Mouse (Mus musculus) limb, embryonic 14.5 days (tissue): ENCODE measurements around the gene Camk2g. TPM values are rescaled to one million over a fixed set of nuclear protein-coding genes. Genes with fewer than 3 reads are reported as not detected.

Experiments
- ATAC-seq: fragments of 200-750 bp; cut with Nextera tagmentation; 2 replicates; pipeline ENCODE4 v1.8.0; 2017; ENCODE audit warnings: low read depth, moderate number of reproducible peaks, moderate TSS enrichment; ENCODE audit not compliant: low FRiP score
- DNase-seq: peaks from one replicate; pipeline ENCODE4 v3.0.0-alpha.2; 2015; ENCODE audit warnings: low spot score
- H3K27ac ChIP-seq: fragments of 300-500 bp; sonication (generic); replicated peaks from 2 replicates; pipeline ENCODE4 v1.5.1; 2014; ENCODE audit warnings: low read depth, mild to moderate bottlenecking, low read length, moderate library complexity, mixed read lengths
- H3K27me3 ChIP-seq: fragments of 300-500 bp; sonication (generic); 2 replicates; pipeline ENCODE4 v1.6.1; 2014; ENCODE audit warnings: low read length, mixed read lengths; ENCODE audit not compliant: control insufficient read depth, insufficient read depth
- H3K36me3 ChIP-seq: fragments of 300-500 bp; sonication (generic); 2 replicates; pipeline ENCODE4 v1.6.1; 2014; ENCODE audit warnings: mild to moderate bottlenecking, low read length, moderate library complexity, mixed read lengths; ENCODE audit not compliant: control insufficient read depth, insufficient read depth
- H3K4me1 ChIP-seq: fragments of 300-500 bp; sonication (generic); 2 replicates; pipeline ENCODE4 v1.6.1; 2014; ENCODE audit warnings: antibody characterized with exemption, low read length, mixed read lengths; ENCODE audit not compliant: control insufficient read depth, insufficient read depth
- H3K4me2 ChIP-seq: fragments of 300-500 bp; sonication (generic); replicated peaks from 2 replicates; pipeline ENCODE4 v1.6.1; 2014; ENCODE audit warnings: low read depth, mild to moderate bottlenecking, low read length, moderate library complexity; ENCODE audit not compliant: severe bottlenecking
- H3K4me3 ChIP-seq: fragments of 300-500 bp; sonication (generic); replicated peaks from 2 replicates; pipeline ENCODE4 v1.5.1; 2014; ENCODE audit warnings: low read length
- H3K9ac ChIP-seq: fragments of 300-500 bp; sonication (generic); 2 replicates; pipeline ENCODE4 v1.6.1; 2014; ENCODE audit warnings: mild to moderate bottlenecking, low read depth, low read length, moderate library complexity; ENCODE audit not compliant: severe bottlenecking
- H3K9me3 ChIP-seq: fragments of 300-500 bp; sonication (generic); 2 replicates; pipeline ENCODE4 v1.6.1; 2016; ENCODE audit warnings: low read length; ENCODE audit not compliant: control insufficient read depth
- POLR2A ChIP-seq: fragments of 200-500 bp; IDR thresholded peaks from 2 replicates; pipeline ENCODE4 v1.8.0; 2012; ENCODE audit warnings: inconsistent platforms, mild to moderate bottlenecking, moderate library complexity, borderline replicate concordance; ENCODE audit not compliant: insufficient read depth, insufficient read length; ENCODE audit errors: extremely low read depth
- WGBS: fragments of 180-500 bp; shearing (Covaris S2); extraction: QIAGEN DNeasy Blood & Tissue Kit; methylation state at CpG from one replicate; pipeline ENCODE4 v1.1.7; 2014; 5-methylcytosine and 5-hydroxymethylcytosine counted together
- polyA plus RNA-seq, 2 experiments: library from polyadenylated mRNA; depleted of rRNA in 1 of 2; stranded (reverse) in 1 of 2; unstranded in 1 of 2; fragments of >200 nt; fragmentation: Nextera tagmentation in 1 of 2; extraction: Ambion mirVana in 1 of 2; gene quantifications; 2 replicates each; pipeline versions ENCODE4 v1.2.1 to v1.2.3; 2012 to 2014

Camk2g gene
- polyA plus RNA-seq, 2 experiments: 58.4 to 60.5 TPM

DNA sequence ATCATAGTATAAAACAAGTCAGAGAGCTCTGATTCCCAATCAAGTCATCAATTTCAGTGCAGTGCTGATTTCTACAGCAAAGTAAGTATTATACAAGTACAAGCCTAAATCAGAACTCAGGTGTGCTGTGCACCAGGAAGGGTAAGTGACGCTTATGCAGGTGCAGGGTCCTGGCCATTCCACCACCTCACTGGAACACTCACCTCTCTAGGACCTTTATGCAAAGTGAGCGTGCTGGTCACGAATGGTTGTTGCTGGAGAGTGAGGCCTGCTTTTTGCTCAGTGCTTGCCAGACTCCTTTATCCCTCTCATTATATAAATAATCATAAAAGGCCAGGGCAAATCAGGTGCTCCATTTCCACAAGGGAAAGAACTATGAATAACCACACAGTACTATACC lies 93.5 kb downstream of the Camk2g start:
- no peak for DNase-seq
- peaks cover 22% of the 10 kb centered on the region for H3K36me3 ChIP-seq
- peaks cover 37% of the 10 kb centered on the region for H3K4me1 ChIP-seq
- H3K27ac ChIP-seq: no peak overlapping the region
- TF ChIP-seq POLR2A: no peak
- H3K4me2 ChIP-seq: no peak overlapping the region
- no peaks in the 10 kb centered on the region for H3K27me3 ChIP-seq
- no peak for ATAC-seq
- WGBS: 79% methylated on average over 3 of the region's 3 CpGs
- H3K4me3 ChIP-seq: no peak overlapping the region
- H3K9me3 ChIP-seq: no peaks in the 10 kb centered on the region
- no peak overlapping the region for H3K9ac ChIP-seq

DNA sequence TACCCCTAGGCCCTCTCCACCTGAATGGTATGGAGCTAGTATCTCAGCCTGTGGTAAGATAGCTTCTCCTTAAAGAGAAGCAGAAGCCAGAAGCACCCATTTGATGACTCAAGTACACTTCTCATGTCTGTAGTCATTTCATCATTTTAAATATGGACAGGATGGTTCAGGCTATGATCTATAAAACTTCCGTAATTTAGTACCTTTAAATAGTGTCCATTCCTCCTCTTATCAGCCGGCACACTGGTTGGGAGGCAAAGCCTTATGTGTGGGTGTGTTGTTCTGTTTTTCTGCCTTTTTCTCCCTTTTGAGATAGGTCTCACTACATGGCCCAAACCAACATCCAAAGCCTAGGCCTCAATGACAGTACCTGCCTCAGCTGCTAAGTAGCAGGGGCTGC lies 95.4 kb downstream of the Camk2g start:
- WGBS: 86% methylated on average over 2 of the region's 2 CpGs
- peaks cover 36% of the 10 kb centered on the region for H3K4me1 ChIP-seq
- H3K27me3 ChIP-seq: no peaks in the 10 kb centered on the region
- H3K4me3 ChIP-seq: no peak overlapping the region
- H3K9ac ChIP-seq: no peak overlapping the region
- TF ChIP-seq POLR2A: no peak
- ATAC-seq (no peak), DNase-seq (no peak)
- H3K27ac ChIP-seq: no peak overlapping the region
- peaks cover 18% of the 10 kb centered on the region for H3K36me3 ChIP-seq
- no peak overlapping the region for H3K4me2 ChIP-seq
- no peaks in the 10 kb centered on the region for H3K9me3 ChIP-seq

DNA sequence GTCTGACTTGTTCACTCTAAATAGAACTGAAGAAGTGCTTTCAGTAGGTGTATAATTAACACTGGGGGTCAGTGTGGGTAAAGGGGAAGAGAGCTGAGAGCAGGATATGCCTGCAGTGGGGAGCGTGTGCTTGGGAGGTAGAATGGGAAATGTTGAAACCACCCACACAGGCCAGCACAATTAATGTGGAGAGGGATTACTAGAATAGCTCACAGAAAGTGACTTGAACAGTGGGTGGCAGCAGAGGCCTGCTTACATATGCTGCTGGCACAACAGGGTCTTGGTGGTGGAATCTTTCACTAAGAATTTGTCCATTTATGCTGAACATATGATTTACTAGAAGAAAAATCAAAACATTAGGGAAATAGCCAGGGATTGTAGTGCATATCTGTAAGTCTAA lies 96.9 kb downstream of the Camk2g start:
- Histone ChIP-seq H3K4me2 (peak overlapping the region; percentile 72), H3K9me3 (no peaks in the 10 kb centered on the region), H3K9ac (peak overlapping the region; percentile 25; the same call in 1 of the 2 replicates), H3K27ac (no peak overlapping the region), H3K27me3 (no peaks in the 10 kb centered on the region), H3K4me3 (peak overlapping the region; percentile 86), H3K4me1 (peaks cover 36% of the 10 kb centered on the region), H3K36me3 (peaks cover 33% of the 10 kb centered on the region)
- ATAC-seq (no peak), DNase-seq (peak; percentile 71)
- 17% methylated on average over 1 of the region's 1 CpGs for WGBS
- TF ChIP-seq POLR2A: no peak

DNA sequence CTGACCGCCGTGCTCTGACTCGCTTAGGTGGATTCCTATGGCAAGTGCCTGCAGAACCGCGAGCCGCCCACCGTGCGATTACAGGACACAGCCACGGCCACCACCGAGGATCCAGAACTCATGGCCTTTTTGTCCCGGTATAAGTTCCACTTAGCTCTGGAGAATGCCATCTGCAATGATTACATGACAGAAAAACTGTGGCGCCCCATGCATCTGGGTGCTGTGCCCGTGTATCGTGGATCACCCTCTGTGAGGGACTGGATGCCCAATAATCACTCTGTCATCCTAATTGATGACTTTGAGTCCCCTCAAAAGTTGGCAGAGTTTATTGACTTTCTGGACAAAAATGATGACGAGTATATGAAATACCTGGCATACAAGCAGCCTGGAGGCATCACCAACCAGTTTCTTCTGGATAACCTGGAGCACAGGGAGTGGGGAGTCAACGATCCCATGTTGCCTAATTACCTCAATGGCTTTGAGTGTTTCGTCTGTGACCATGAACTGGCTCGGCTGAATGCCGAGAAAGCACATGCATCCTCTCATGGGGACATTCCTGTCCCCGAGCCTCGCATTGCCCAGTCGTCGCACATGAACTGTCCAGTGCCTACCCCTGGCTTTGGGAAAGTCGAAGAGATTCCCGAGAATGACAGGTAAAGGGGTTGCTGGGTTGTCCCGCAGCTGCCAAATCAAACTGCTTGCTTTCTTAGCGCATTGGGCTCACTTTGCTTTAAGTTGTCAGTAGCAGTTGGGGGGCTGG lies 97.9 kb downstream of the Camk2g start:
- Histone ChIP-seq H3K4me1 (peaks cover 29% of the 10 kb centered on the region), H3K9ac (peak overlapping the region; percentile 88)

DNA sequence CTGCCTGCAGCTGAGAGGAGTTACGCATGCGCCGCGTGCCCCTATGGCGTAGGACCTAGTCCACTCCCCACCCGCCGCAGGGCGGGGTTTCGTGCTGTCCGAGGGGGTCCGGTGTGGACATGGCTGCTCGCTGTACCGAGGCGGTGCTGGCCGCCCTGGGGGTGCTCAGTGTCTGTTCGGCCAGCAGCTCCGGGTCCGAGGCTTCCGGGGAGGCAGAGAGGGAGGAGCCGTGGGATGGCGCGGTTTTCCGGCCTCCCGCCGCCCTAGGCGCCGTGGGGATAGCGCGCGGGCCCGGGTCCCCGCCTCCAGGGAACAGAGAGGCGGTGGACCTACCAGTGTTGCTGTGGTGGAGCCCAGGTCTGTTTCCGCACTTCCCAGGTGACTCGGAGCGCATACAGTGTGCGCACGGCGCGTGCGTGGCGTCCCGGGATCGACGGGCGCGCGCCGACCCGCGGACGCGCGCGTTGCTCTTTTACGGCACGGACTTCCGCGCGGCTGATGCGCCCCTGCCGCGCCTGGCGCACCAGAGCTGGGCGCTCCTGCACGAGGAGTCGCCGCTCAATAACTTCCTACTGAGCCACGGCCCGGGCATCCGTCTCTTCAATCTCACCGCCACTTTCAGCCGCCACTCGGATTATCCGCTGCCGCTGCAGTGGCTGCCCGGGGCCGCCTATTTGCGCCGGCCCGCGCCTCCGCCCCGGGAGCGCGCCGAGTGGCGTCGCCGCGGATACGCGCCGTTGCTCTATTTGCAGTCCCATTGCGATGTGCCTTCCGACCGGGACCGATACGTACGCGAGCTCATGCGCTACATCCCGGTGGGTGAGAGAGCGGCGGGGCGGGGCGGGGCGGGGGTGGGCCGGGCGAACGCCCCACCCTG lies 98.8 kb downstream of the Camk2g start, which contains the start of gene Fut11:
Fut11 (plus strand) TSS at position 85 of the 877 bp plus-strand sequence.
- WGBS: under 1% methylated on average over 104 of the region's 111 CpGs
- Histone ChIP-seq H3K27ac (peak within 1 kb of the TSS; percentile 95), H3K4me2 (peak within 1 kb of the TSS; percentile 72), H3K36me3 (peaks cover 51% of the 10 kb centered on the region), H3K4me1 (peaks cover 29% of the 10 kb centered on the region), H3K27me3 (no peaks in the 10 kb centered on the region), H3K9me3 (no peaks in the 10 kb centered on the region), H3K4me3 (peak within 1 kb of the TSS; percentile 86), H3K9ac (peak within 1 kb of the TSS; percentile 88)
- DNase-seq: peak; percentile 93
- peak; percentile 45; the same call in 1 of the 2 replicates for TF ChIP-seq POLR2A
- peak; percentile 89 for ATAC-seq

More for the DNA sequence above, 97.9 kb downstream of the Camk2g start:
- ATAC-seq: no peak
- peak overlapping the region; percentile 72 for H3K4me2 ChIP-seq
- TF ChIP-seq POLR2A: no peak
- H3K36me3 ChIP-seq: peaks cover 44% of the 10 kb centered on the region
- peak overlapping the region; percentile 95 for H3K27ac ChIP-seq
- WGBS: 13% methylated on average over 27 of the region's 27 CpGs
- H3K9me3 ChIP-seq: no peaks in the 10 kb centered on the region
- H3K4me3 ChIP-seq: peak overlapping the region; percentile 86
- no peaks in the 10 kb centered on the region for H3K27me3 ChIP-seq
- DNase-seq: no peak
